Mouse (Mus musculus) gastrocnemius, adult 2 months (tissue): ENCODE results near the gene Gramd2. TPM values are rescaled to one million over a fixed set of nuclear protein-coding genes. Genes with fewer than 3 reads are reported as not detected.
A peak's percentile ranks its signal among the peaks of the same experiment; 100 is the strongest.

Experiments used
- DNase-seq: peaks from one replicate; pipeline ENCODE4 v3.0.0; 2022
- H3K27ac ChIP-seq: fragments of 200-600 bp; 2 replicates; pipeline ENCODE4 v1.8.1; 2022; ENCODE audit warnings: mild to moderate bottlenecking
- H3K4me3 ChIP-seq: fragments of 200-600 bp; 2 replicates; pipeline ENCODE4 v1.8.1; 2022; ENCODE audit warnings: mild to moderate bottlenecking, moderate library complexity
- CTCF ChIP-seq: fragments of 200-600 bp; IDR thresholded peaks from 2 replicates; pipeline ENCODE4 v1.8.1; 2022; ENCODE audit warnings: antibody characterized with exemption, mild to moderate bottlenecking, moderate library complexity
- intact Hi-C: fragments of 180-260 bp; cut with DNase I; formaldehyde crosslinking; loops from one replicate; pipeline ENCODE4 v1.15.1; 2025
- long read RNA-seq, 2 experiments: library from polyadenylated mRNA; stranded (forward); transcript quantifications; one replicate each; pipeline ENCODE4 v2.0.0; 2021
- total RNA-seq, 2 experiments: library from RNA; stranded (reverse); gene quantifications; 2 replicates each; pipeline ENCODE4 v1.2.3; 2021

Gene Gramd2
- total RNA-seq, result under 1 TPM; 0.11 to 0.13 TPM
- long read RNA-seq, experiment 1, result 0 reads
- long read RNA-seq, experiment 2, result 0 reads

GRCm38 (mm10) chr9:59679678-59680533, at the start of gene Gramd2:
Gene Gramd2, plus strand, starts transcription at chr9:59680144.
- TF ChIP-seq CTCF, result no peak
- peak within 1 kb of the TSS; percentile 65 for H3K4me3 ChIP-seq
- peak within 1 kb of the TSS; percentile 17; the same call in 1 of the 2 replicates for H3K27ac ChIP-seq
- intact Hi-C loops, result no loop called here
- DNase-seq, result peak; percentile 90

- intact Hi-C loops, result no loop called here
- no peak for TF ChIP-seq CTCF
- no peak overlapping the region for H3K4me3 ChIP-seq
- no peak overlapping the region for H3K27ac ChIP-seq
- no peak for DNase-seq
Observed at GRCm38 (mm10) chr9:59638372-59638771, 41.6 kb upstream of the Gramd2 start.

DNA sequence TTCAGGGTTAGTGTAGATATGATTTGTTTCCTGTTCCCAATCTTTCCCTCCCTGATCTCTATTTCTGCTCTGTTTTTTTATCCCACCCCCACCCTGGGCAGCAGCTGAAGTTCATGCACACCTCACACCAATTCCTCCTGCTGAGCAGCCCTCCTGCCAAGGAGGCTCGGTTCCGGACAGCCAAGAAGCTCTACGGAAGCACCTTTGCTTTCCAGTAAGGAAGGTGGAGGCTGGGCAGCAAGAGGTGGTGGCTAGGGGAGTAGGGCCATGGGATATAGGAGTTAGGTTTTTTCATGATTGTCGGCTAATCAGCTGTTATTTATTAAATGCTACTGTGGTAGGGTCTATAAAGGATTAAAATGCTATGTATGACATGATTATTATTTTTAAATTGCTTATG, 40.0 kb upstream of the Gramd2 start:
- intact Hi-C loops, result no loop called here
- H3K27ac ChIP-seq, result no peak overlapping the region
- TF ChIP-seq CTCF, result no peak
- DNase-seq, result no peak
- no peak overlapping the region for H3K4me3 ChIP-seq

DNA sequence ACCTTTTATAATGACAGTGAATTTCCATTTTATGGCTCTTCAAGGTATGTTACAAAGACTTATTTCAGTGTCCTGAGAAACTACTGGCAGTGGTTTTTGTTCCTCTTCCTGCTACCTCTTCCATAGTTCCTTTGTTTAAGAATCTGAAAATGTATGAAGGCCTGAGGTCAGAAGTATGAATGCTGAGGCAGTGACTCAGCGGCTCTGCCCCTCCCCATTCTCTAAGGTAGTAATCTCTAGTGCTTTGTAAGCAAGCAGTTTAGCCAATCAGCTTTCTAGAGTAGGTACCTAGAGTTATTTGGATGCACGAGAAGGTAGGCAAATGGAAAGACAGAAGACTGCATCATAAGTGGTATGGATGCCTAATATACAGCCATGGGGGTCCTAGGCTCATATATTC, 38.6 kb upstream of the Gramd2 start:
- intact Hi-C loops, result no loop called here
- Histone ChIP-seq H3K27ac (no peak overlapping the region), H3K4me3 (no peak overlapping the region)
- no peak for DNase-seq
- TF ChIP-seq CTCF, result no peak

GRCm38 (mm10) chr9:59649911-59650310, 30.0 kb upstream of the Gramd2 start:
- no peak for DNase-seq

DNA sequence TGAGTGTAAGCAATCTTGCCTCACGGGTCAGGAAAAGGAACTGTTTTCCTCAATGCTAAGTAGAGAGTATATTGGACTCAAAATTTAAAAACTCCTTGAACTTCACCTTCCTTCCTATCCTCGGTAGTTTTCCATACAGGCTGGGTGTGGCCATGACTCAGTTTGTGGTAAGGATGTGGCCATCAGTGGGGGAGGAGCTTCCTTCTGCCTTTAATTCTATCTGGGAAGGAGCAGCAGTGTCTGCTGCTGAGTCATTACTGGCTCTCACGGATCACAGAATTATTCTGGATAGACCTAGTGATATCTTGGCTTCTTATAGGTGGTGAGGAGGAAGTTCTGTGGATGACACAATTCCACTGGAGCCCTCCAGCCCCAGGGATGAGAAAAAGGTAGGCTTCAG, 26.6 kb upstream of the Gramd2 start:
- Histone ChIP-seq H3K27ac (peak overlapping the region; percentile 72), H3K4me3 (no peak overlapping the region)
- TF ChIP-seq CTCF, result no peak
- no peak for DNase-seq
- intact Hi-C loops, result no loop called here

More at GRCm38 (mm10) chr9:59649911-59650310, 30.0 kb upstream of the Gramd2 start:
- intact Hi-C loops, result no loop called here
- no peak for TF ChIP-seq CTCF
- Histone ChIP-seq H3K4me3 (no peak overlapping the region), H3K27ac (no peak overlapping the region)

DNA sequence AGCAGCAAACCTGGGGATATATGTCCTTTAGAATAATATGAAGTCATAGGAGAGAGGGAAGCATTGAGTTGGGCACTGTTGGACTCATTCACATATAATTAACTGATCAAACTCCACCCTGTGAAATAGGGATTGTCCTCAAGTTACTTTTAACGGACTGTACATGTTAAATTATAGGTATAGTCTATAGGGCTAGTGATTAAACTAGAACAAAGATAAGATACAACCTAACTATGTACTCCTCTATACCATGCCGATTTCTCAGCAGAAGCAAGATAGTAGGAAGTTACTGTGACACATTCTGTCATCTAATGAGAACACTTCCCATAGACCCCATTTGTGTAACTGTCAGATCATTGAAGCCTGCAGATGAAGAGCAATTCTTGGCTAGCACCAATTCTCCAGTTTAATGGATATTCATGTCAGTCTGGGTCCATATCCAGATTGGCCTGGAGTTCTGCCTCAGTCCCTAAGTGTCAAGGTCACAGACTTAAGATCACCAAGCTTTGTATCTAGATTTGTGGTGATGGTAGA, 25.4 kb upstream of the Gramd2 start:
- DNase-seq, result no peak
- no peak for TF ChIP-seq CTCF
- intact Hi-C loops, result no loop called here
- Histone ChIP-seq H3K4me3 (no peak overlapping the region), H3K27ac (peak overlapping the region; percentile 99; the same call in 1 of the 2 replicates)

GRCm38 (mm10) chr9:59655958-59656634, 23.8 kb upstream of the Gramd2 start, which contains the start of gene Pkm:
Gene Pkm, plus strand, starts transcription at chr9:59656368.
- intact Hi-C loops, result loop anchor here (5.0 kb wide), 1 partner anchor 39 kb away; the partner anchor contains the start of gene Parp6
- peak within 1 kb of the TSS; percentile 93 for H3K4me3 ChIP-seq
- TF ChIP-seq CTCF, result peak; percentile 50
- DNase-seq, result peak; percentile 98
- peak within 1 kb of the TSS; percentile 99 for H3K27ac ChIP-seq

DNA sequence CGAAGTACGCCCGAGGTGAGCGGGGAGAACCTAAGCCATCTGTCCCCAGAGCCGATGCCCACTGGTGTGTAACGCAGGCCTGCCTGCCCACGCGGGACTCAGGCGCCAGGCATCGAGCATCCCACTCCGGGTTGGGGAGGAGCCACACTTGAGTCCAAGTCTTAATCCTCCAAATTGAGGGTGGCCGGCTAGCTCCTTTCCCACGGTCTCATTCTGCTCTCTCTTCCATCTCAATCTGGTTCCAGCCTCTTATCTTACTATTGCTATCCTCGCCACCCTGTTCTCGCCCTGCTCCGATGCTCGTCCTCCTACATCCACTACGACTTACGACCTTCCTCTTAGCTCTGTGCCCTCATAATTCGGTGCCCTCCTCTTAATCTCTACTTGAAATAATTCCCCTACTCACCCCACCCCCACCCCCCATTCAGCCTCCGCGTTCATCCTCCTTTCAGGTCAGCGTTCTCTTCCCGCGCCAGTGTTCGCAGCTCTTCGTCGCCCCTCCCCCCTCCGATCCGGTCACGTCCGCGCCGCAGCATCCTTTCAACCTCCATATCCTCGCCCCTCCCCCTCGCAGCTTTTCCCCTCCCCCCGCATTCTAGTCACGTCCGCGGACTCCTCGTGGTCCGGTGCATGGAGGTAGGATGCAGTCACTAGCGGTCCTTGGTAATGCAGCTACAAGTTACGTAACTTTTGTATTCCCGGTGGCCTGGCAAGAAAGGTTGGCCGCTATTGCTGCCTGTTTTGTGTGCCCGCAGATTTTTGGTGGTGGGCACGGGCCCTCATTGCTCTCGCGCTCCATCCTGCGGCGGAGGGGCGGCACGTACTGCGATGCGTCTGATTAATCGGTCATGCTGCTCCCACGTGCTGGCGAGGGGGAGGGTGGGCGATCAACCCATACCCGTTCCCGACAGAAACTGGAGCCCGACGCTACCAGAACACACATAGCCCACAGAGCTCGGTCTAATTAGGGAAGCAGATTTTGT, 23.0 kb upstream of the Gramd2 start:
- Histone ChIP-seq H3K27ac (peak overlapping the region; percentile 99), H3K4me3 (peak overlapping the region; percentile 93)
- intact Hi-C loops, result loop anchor here (5.0 kb wide), 1 partner anchor 40 kb away; the partner anchor contains the start of gene Parp6
- TF ChIP-seq CTCF, result peak; percentile 53
- DNase-seq, result peak; percentile 87

DNA sequence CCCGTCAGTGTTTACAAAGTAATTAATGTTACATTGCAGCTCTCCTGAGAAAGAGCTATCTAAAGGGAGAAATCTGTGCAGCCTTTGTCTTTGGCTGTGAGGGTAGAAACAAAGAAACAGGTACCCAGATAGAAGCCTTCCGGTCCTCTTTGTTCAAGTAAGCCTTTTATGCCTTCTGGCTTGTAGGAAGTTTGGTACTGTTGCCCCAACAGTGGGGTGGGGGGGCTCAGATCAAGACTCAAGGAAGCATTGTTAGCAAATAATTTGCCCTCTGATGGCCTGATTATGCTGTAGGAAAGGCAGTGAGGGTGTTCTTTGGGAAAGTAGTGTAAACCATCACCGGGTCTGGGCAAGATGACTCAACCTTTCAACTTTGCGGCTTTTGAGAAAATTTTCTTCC, 21.8 kb upstream of the Gramd2 start:
- no peak for TF ChIP-seq CTCF
- peak overlapping the region; percentile 93 for H3K4me3 ChIP-seq
- H3K27ac ChIP-seq, result peak overlapping the region; percentile 99
- intact Hi-C loops, result loop anchor here (2.0 to 5.0 kb wide), 2 partner anchors 15 to 41 kb away; partner anchors contain the start of gene Parp6
- DNase-seq, result no peak

GRCm38 (mm10) chr9:59659036-59660026, 20.6 kb upstream of the Gramd2 start:
- TF ChIP-seq CTCF, result peak; percentile 94
- peak overlapping the region; percentile 93 for H3K4me3 ChIP-seq
- peak; percentile 92 for DNase-seq
- intact Hi-C loops, result loop anchor here (2.0 to 5.0 kb wide), 2 partner anchors 13 to 42 kb away; partner anchors contain the start of gene Parp6
- peak overlapping the region; percentile 99 for H3K27ac ChIP-seq
